Mouse (Mus musculus) kidney, adult 2 months (tissue): ENCODE data around the gene Lrmda.

Experiments
- CTCF ChIP-seq: fragments of 200-500 bp; conservative IDR thresholded peaks from 2 replicates; pipeline ENCODE4 v1.5.1; 2011; ENCODE audit warnings: low read depth, mild to moderate bottlenecking, control low read depth, low read length, moderate library complexity, mixed read lengths; ENCODE audit not compliant: insufficient read depth, insufficient read length
- POLR2A ChIP-seq: fragments of 200-500 bp; IDR thresholded peaks from one replicate; pipeline ENCODE4 v1.6.1; 2011; ENCODE audit warnings: low read depth, low read length, control low read depth

GRCm38 (mm10) chr14:22372666-22373360 lies 353.3 kb downstream of the Lrmda start:
- no peak for TF ChIP-seq CTCF
- no peak for TF ChIP-seq POLR2A
